Mouse (Mus musculus): Measurements from ENCODE around the gene Vps13a. TPM values are rescaled to one million over a fixed set of nuclear protein-coding genes. Genes with fewer than 3 reads are reported as not detected.

The Vps13a gene
- polyA plus RNA-seq, 1 experiment, result 42.2 TPM

DNA sequence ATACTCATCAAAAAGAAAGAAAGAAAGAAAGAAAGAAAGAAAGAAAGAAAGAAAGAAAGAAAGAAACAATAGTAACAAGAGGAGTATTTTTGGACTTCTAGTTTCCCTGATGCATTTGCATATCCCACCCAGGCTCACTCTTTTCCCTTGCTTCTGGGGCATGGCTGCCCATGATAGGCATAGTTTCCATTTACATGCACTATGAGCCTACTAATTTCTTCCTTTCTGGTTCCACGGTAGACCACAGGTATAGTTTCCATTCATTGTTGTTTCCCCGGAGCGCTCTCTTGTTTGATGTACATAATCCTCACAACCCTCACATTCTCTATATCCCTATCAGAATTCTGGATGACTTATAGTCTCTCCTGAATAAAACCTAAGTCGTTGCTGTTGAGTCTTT lies 9.2 kb upstream of the Vps13a start:
- H3K4me1 ChIP-seq (ENCODE audit: control insufficient read depth, insufficient read depth, low read length), result no peaks in the 10 kb centered on the region
- no peak overlapping the region for H3K27ac ChIP-seq (ENCODE audit: insufficient read depth, low read length)
- no peak overlapping the region for H3K4me3 ChIP-seq (ENCODE audit: low read depth, low read length)
- TF ChIP-seq CTCF (IDR thresholded peaks at IDR 0.05; ENCODE audit: low read depth, low read length) (no peak), POLR2A (IDR thresholded peaks at IDR 0.05; ENCODE audit: insufficient read depth, low read length) (no peak), EP300 (IDR thresholded peaks at IDR 0.05; ENCODE audit: insufficient read depth, low read depth, low read length) (no peak)
- H3K9ac ChIP-seq (ENCODE audit: low read depth, poor library complexity, severe bottlenecking), result no peak overlapping the region
- H3K27me3 ChIP-seq (ENCODE audit: control insufficient read depth, insufficient read depth, low read length, poor library complexity, severe bottlenecking), result no peaks in the 10 kb centered on the region
- H3K9me3 ChIP-seq (replicated peaks; ENCODE audit: control insufficient read depth, insufficient read depth, low read length, poor library complexity, severe bottlenecking), result no peaks in the 10 kb centered on the region
- H3K36me3 ChIP-seq (ENCODE audit: control insufficient read depth, insufficient read depth, low read length, poor library complexity, severe bottlenecking), result no peaks in the 10 kb centered on the region

DNA sequence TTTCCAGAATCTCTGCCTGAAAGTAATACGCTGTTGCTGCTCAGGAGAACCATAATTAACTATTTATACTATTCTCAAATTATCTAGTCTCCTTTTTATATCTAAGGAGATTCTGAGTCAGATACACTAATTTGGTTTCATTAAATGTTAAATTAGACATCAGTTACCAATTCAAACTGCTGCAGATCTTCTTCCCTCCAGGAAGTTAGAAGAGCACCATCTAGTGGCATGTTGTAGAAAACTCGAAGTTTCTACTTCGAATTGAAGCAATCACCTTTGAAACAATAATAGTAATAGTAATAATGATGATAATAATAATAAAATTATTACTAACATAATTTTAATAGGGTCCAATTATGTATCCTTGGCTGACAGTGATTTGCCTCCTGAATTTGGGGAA lies 4.1 kb upstream of the Vps13a start:
- 0 out of 2 replicates have a peak, but pooled peaks cover 2% of the 10 kb centered on the region for H3K27me3 ChIP-seq (ENCODE audit: control insufficient read depth, insufficient read depth, low read length, poor library complexity, severe bottlenecking)
- no peak overlapping the region for H3K9ac ChIP-seq (ENCODE audit: low read depth, poor library complexity, severe bottlenecking)
- no peaks in the 10 kb centered on the region for H3K9me3 ChIP-seq (replicated peaks; ENCODE audit: control insufficient read depth, insufficient read depth, low read length, poor library complexity, severe bottlenecking)
- no peak overlapping the region for H3K27ac ChIP-seq (ENCODE audit: insufficient read depth, low read length)
- H3K4me1 ChIP-seq (ENCODE audit: control insufficient read depth, insufficient read depth, low read length), result no peaks in the 10 kb centered on the region
- no peaks in the 10 kb centered on the region for H3K36me3 ChIP-seq (ENCODE audit: control insufficient read depth, insufficient read depth, low read length, poor library complexity, severe bottlenecking)
- TF ChIP-seq POLR2A (IDR thresholded peaks at IDR 0.05; ENCODE audit: insufficient read depth, low read length), result no peak
- no peak for TF ChIP-seq EP300 (IDR thresholded peaks at IDR 0.05; ENCODE audit: insufficient read depth, low read depth, low read length)
- no peak for TF ChIP-seq CTCF (IDR thresholded peaks at IDR 0.05; ENCODE audit: low read depth, low read length)
- H3K4me3 ChIP-seq (ENCODE audit: low read depth, low read length), result no peak overlapping the region

DNA sequence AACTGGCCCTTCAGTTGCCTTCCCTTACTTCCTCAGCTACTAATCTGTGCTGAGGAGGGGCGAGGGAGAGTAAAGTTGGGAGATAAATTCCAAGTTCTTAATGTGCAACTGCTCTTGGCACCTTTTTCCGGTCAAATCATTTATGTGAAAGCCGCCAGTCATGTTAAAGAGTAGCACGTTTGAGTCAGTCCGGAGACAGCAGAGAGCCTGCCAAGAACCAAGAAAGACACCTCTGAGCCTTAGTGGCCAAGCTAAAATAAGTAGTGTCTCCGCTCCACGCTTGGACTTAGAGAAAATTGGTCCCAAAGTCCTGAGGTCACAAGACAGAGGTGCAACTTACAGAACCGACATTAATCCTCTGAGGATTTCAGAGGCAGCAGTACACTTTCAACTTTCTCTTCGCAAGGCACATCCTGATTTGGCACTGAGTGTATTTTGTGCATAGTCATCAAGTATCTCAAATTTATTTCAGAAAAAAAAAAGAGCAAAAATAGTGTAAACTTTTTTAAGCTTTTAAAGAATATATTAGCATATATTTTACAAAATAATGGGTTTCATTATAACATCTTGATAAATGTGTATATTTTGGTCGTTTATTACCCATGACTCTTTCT lies 780 bp upstream of the Vps13a start:
- H3K27me3 ChIP-seq (ENCODE audit: control insufficient read depth, insufficient read depth, low read length, poor library complexity, severe bottlenecking), result 0 out of 2 replicates have a peak, but pooled peaks cover 2% of the 10 kb centered on the region
- H3K4me3 ChIP-seq (ENCODE audit: low read depth, low read length), result peak overlapping the region; percentile 73
- H3K4me1 ChIP-seq (ENCODE audit: control insufficient read depth, insufficient read depth, low read length), result no peaks in the 10 kb centered on the region
- H3K9ac ChIP-seq (ENCODE audit: low read depth, poor library complexity, severe bottlenecking), result peak overlapping the region; percentile 21
- no peak overlapping the region for H3K27ac ChIP-seq (ENCODE audit: insufficient read depth, low read length)
- H3K9me3 ChIP-seq (replicated peaks; ENCODE audit: control insufficient read depth, insufficient read depth, low read length, poor library complexity, severe bottlenecking), result no peaks in the 10 kb centered on the region
- H3K36me3 ChIP-seq (ENCODE audit: control insufficient read depth, insufficient read depth, low read length, poor library complexity, severe bottlenecking), result no peaks in the 10 kb centered on the region
- TF ChIP-seq CTCF (IDR thresholded peaks at IDR 0.05; ENCODE audit: low read depth, low read length), result no peak
- no peak for TF ChIP-seq EP300 (IDR thresholded peaks at IDR 0.05; ENCODE audit: insufficient read depth, low read depth, low read length)
- TF ChIP-seq POLR2A (IDR thresholded peaks at IDR 0.05; ENCODE audit: insufficient read depth, low read length), result no peak

DNA sequence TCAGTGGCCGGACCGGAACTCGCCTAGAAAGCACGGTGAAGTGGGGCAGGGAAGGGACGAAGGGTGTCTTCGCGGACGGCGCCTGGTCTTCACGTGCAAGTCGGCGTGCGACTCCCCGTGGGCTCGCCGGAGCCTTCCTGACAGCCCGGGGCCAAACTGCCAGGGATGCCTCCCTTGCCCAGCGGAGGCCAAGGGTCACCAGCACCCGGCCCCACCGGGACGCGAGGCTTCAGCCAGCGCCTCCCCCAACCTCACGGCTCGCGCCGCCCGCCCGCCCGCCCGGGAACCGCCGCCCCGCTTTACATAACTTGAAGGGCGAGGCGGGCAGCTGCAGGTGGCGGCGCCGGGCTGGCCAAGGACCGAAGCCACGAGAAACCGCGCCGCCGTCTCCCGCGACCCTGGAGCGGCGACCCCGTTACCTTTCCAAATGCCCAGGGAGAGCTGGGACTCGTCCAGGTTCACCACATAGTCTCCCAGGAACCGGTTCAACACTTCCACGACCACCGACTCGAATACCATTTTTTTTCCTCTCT lies 416 bp downstream of the Vps13a start:
- H3K4me3 ChIP-seq (ENCODE audit: low read depth, low read length), result peak overlapping the region; percentile 80
- TF ChIP-seq EP300 (IDR thresholded peaks at IDR 0.05; ENCODE audit: insufficient read depth, low read depth, low read length) (no peak), POLR2A (IDR thresholded peaks at IDR 0.05; ENCODE audit: insufficient read depth, low read length) (no peak), CTCF (IDR thresholded peaks at IDR 0.05; ENCODE audit: low read depth, low read length) (no peak)
- no peak overlapping the region for H3K27ac ChIP-seq (ENCODE audit: insufficient read depth, low read length)
- H3K9me3 ChIP-seq (replicated peaks; ENCODE audit: control insufficient read depth, insufficient read depth, low read length, poor library complexity, severe bottlenecking), result no peaks in the 10 kb centered on the region
- no peaks in the 10 kb centered on the region for H3K4me1 ChIP-seq (ENCODE audit: control insufficient read depth, insufficient read depth, low read length)
- 0 out of 2 replicates have a peak, but pooled peaks cover 2% of the 10 kb centered on the region for H3K27me3 ChIP-seq (ENCODE audit: control insufficient read depth, insufficient read depth, low read length, poor library complexity, severe bottlenecking)
- H3K36me3 ChIP-seq (ENCODE audit: control insufficient read depth, insufficient read depth, low read length, poor library complexity, severe bottlenecking), result no peaks in the 10 kb centered on the region
- peak overlapping the region; percentile 81 for H3K9ac ChIP-seq (ENCODE audit: low read depth, poor library complexity, severe bottlenecking)

DNA sequence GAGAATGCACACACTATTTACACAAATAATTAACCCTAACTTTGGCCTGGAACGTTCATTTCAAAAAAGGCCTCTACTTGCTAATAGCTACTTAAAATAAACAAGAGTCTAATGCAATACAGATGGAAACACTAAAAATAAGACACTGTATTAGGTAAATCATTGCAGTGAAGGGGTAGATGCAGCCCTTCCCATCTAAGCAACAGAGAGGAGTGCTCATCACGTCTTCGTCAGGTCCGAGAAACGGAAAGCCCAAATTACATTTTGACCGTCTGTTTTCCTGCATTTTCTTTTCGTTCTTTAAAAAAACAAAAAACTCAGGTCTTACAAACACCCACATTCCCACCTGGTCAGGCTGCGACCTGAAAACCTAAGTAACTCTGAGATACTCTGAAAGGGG lies 947 bp downstream of the Vps13a start:
- H3K4me1 ChIP-seq (ENCODE audit: control insufficient read depth, insufficient read depth, low read length), result no peaks in the 10 kb centered on the region
- 0 out of 2 replicates have a peak, but pooled peaks cover 2% of the 10 kb centered on the region for H3K27me3 ChIP-seq (ENCODE audit: control insufficient read depth, insufficient read depth, low read length, poor library complexity, severe bottlenecking)
- H3K9me3 ChIP-seq (replicated peaks; ENCODE audit: control insufficient read depth, insufficient read depth, low read length, poor library complexity, severe bottlenecking), result no peaks in the 10 kb centered on the region
- no peak overlapping the region for H3K27ac ChIP-seq (ENCODE audit: insufficient read depth, low read length)
- TF ChIP-seq CTCF (IDR thresholded peaks at IDR 0.05; ENCODE audit: low read depth, low read length) (no peak), EP300 (IDR thresholded peaks at IDR 0.05; ENCODE audit: insufficient read depth, low read depth, low read length) (no peak), POLR2A (IDR thresholded peaks at IDR 0.05; ENCODE audit: insufficient read depth, low read length) (no peak)
- H3K4me3 ChIP-seq (ENCODE audit: low read depth, low read length), result peak overlapping the region; percentile 80
- peak overlapping the region; percentile 81 for H3K9ac ChIP-seq (ENCODE audit: low read depth, poor library complexity, severe bottlenecking)
- no peaks in the 10 kb centered on the region for H3K36me3 ChIP-seq (ENCODE audit: control insufficient read depth, insufficient read depth, low read length, poor library complexity, severe bottlenecking)

DNA sequence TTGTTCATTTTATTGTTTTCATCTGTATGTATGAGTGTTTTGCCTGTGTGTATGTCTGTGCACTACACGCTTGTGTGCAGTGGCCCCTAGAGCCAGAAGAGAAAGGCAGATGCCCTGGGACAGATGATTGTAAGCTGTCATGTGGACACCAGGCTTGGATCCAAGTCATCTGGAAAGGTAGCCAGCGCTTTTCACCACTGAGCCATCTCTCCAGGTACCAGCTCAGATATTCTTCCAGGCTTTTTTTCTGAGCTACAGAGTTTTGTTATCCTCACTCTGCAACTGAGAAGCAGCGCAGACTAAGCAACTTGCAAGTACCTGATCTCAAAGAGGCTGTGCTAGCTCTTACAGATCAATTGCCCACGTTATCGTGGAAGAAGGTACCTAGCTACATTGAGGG lies 1.5 kb downstream of the Vps13a start:
- H3K27me3 ChIP-seq (ENCODE audit: control insufficient read depth, insufficient read depth, low read length, poor library complexity, severe bottlenecking), result 0 out of 2 replicates have a peak, but pooled peaks cover 2% of the 10 kb centered on the region
- no peak overlapping the region for H3K9ac ChIP-seq (ENCODE audit: low read depth, poor library complexity, severe bottlenecking)
- no peak overlapping the region for H3K27ac ChIP-seq (ENCODE audit: insufficient read depth, low read length)
- H3K36me3 ChIP-seq (ENCODE audit: control insufficient read depth, insufficient read depth, low read length, poor library complexity, severe bottlenecking), result no peaks in the 10 kb centered on the region
- no peaks in the 10 kb centered on the region for H3K4me1 ChIP-seq (ENCODE audit: control insufficient read depth, insufficient read depth, low read length)
- no peaks in the 10 kb centered on the region for H3K9me3 ChIP-seq (replicated peaks; ENCODE audit: control insufficient read depth, insufficient read depth, low read length, poor library complexity, severe bottlenecking)
- TF ChIP-seq EP300 (IDR thresholded peaks at IDR 0.05; ENCODE audit: insufficient read depth, low read depth, low read length) (no peak), CTCF (IDR thresholded peaks at IDR 0.05; ENCODE audit: low read depth, low read length) (no peak), POLR2A (IDR thresholded peaks at IDR 0.05; ENCODE audit: insufficient read depth, low read length) (no peak)
- no peak overlapping the region for H3K4me3 ChIP-seq (ENCODE audit: low read depth, low read length)

All from ES-Bruce4 (cell line).